Mouse (Mus musculus): ENCODE measurements at regions not wholly inside any gene's neighbourhood (a gene's known extent, or its start where the extent isn't known, plus 50 kb on each side); places are given as distances from the start of the nearest gene placed in this dataset.

GRCm38 (mm10) chr1:107708601-107709000 lies 118.8 kb downstream of the Serpinb8 start:
- TF ChIP-seq CTCF (IDR thresholded peaks at IDR 0.05; ENCODE audit: low read depth) (no peak), EP300 (optimal IDR thresholded peaks at IDR 0.05) (no peak)
